Mouse (Mus musculus) spleen, postnatal 36 days (tissue): ENCODE results near the gene Ubtd2.
"Not testable (repeated sequence)": the region's sequence is repeated elsewhere in the genome, so short reads cannot be mapped to it uniquely, and the experiment has no call there.

Experiments used
- DNase-seq, 2 experiments: peaks; one replicate each; pipeline ENCODE4 v3.0.0; 2022; ENCODE audit warnings: low spot score in 2 of 2, mixed read lengths in 1 of 2

Gene Ubtd2

GRCm38 (mm10) chr11:32464282-32464681 is 9.1 kb downstream of the Ubtd2 start:
- no peak for DNase-seq

GRCm38 (mm10) chr11:32471925-32472324 is 16.8 kb downstream of the Ubtd2 start:
- no peak for DNase-seq

- DNase-seq: no peak
These were observed 19.6 kb downstream of the Ubtd2 start for GRCm38 (mm10) chr11:32474725-32475124.

- no peak for DNase-seq
These were observed 20.5 kb downstream of the Ubtd2 start for GRCm38 (mm10) chr11:32475487-32476236.

GRCm38 (mm10) chr11:32481525-32481924 is 26.4 kb downstream of the Ubtd2 start:
- DNase-seq: no peak

GRCm38 (mm10) chr11:32485290-32485689 is 30.1 kb downstream of the Ubtd2 start:
- no peak for DNase-seq

- DNase-seq: no peak
These were observed 31.5 kb downstream of the Ubtd2 start for GRCm38 (mm10) chr11:32486621-32487020.

- DNase-seq: no peak
These were observed 32.3 kb downstream of the Ubtd2 start for GRCm38 (mm10) chr11:32487501-32487900.

GRCm38 (mm10) chr11:32488344-32488743 is 33.2 kb downstream of the Ubtd2 start:
- DNase-seq: no peak

- DNase-seq: peak; percentile 56 to 62
These were observed 33.9 kb downstream of the Ubtd2 start for GRCm38 (mm10) chr11:32488808-32489670.

GRCm38 (mm10) chr11:32491079-32491478 is 35.9 kb downstream of the Ubtd2 start:
- no peak for DNase-seq

- DNase-seq: no peak
These were observed 38.1 kb downstream of the Ubtd2 start for GRCm38 (mm10) chr11:32493312-32493711.

GRCm38 (mm10) chr11:32495283-32495682 is 40.1 kb downstream of the Ubtd2 start:
- DNase-seq: no peak

GRCm38 (mm10) chr11:32498757-32499535 is 43.8 kb downstream of the Ubtd2 start:
- no peak for DNase-seq

GRCm38 (mm10) chr11:32499931-32500330 is 44.8 kb downstream of the Ubtd2 start:
- DNase-seq: peak in 1 of 2 experiments; percentile 11

GRCm38 (mm10) chr11:32503711-32504110 is 48.5 kb downstream of the Ubtd2 start:
- no peak for DNase-seq

GRCm38 (mm10) chr11:32505091-32505739 is 50.0 kb downstream of the Ubtd2 start:
- DNase-seq: no peak

- DNase-seq: no peak
These were observed 55.8 kb downstream of the Ubtd2 start for GRCm38 (mm10) chr11:32510930-32511329.

- DNase-seq: not testable (repeated sequence)
These were observed 59.7 kb downstream of the Ubtd2 start for GRCm38 (mm10) chr11:32514853-32515252.

GRCm38 (mm10) chr11:32516091-32516490 is 60.9 kb downstream of the Ubtd2 start:
- no peak for DNase-seq

GRCm38 (mm10) chr11:32516916-32517712 is 61.9 kb downstream of the Ubtd2 start:
- no peak for DNase-seq
